Mouse (Mus musculus) liver, postnatal 0 days (tissue): ENCODE results near the gene Mrpl55.

Source experiments
- CTCF ChIP-seq: sonication (generic); IDR thresholded peaks from 2 replicates; pipeline ENCODE4 v1.5.1; 2016; ENCODE audit warnings: antibody characterized with exemption, low read depth
- EP300 ChIP-seq: IDR thresholded peaks from 2 replicates; pipeline ENCODE4 v1.6.1; 2016; ENCODE audit warnings: antibody characterized with exemption, low read depth, mild to moderate bottlenecking

- no peak for TF ChIP-seq CTCF
- TF ChIP-seq EP300, result no peak
These were observed 43.2 kb upstream of the Mrpl55 start for GRCm38 (mm10) chr11:59159099-59159498.
